Mouse (Mus musculus) intestine, embryonic 16.5 days (tissue): ENCODE results near the gene Hnrnpc. TPM values are rescaled to one million over a fixed set of nuclear protein-coding genes. Genes with fewer than 3 reads are reported as not detected.
A peak's percentile ranks its signal among the peaks of the same experiment; 100 is the strongest.
"Not testable (repeated sequence)": the region's sequence is repeated elsewhere in the genome, so short reads cannot be mapped to it uniquely, and the experiment has no call there.

Experiments
- ATAC-seq: fragments of 200-750 bp; cut with Nextera tagmentation; 2 replicates; pipeline ENCODE4 v1.8.0; 2017; ENCODE audit warnings: moderate TSS enrichment, moderate library complexity
- H3K27ac ChIP-seq: fragments of 300-500 bp; sonication (generic); 2 replicates; pipeline ENCODE4 v1.5.1; 2014; ENCODE audit warnings: mild to moderate bottlenecking, low read length
- H3K27me3 ChIP-seq: fragments of 300-500 bp; sonication (generic); replicated peaks from 2 replicates; pipeline ENCODE4 v1.6.1; 2014; ENCODE audit warnings: low read length, control low read depth, mixed read lengths; ENCODE audit not compliant: control insufficient read depth, insufficient read depth
- H3K36me3 ChIP-seq: fragments of 300-500 bp; sonication (generic); 2 replicates; pipeline ENCODE4 v1.6.1; 2014; ENCODE audit warnings: low read length, control low read depth; ENCODE audit not compliant: control insufficient read depth, insufficient read depth
- H3K4me1 ChIP-seq: fragments of 300-500 bp; sonication (generic); 2 replicates; pipeline ENCODE4 v1.6.1; 2014; ENCODE audit warnings: low read length, control low read depth, mixed read lengths; ENCODE audit not compliant: control insufficient read depth, insufficient read depth
- H3K4me2 ChIP-seq: fragments of 300-500 bp; sonication (generic); 2 replicates; pipeline ENCODE4 v1.6.1; 2014; ENCODE audit warnings: low read depth, low read length, control low read depth
- H3K4me3 ChIP-seq: fragments of 300-500 bp; sonication (generic); 2 replicates; pipeline ENCODE4 v1.5.1; 2014; ENCODE audit warnings: mild to moderate bottlenecking, low read length
- H3K9ac ChIP-seq: fragments of 300-500 bp; sonication (generic); 2 replicates; pipeline ENCODE4 v1.6.1; 2014; ENCODE audit warnings: low read depth, low read length
- H3K9me3 ChIP-seq: fragments of 300-500 bp; sonication (generic); 2 replicates; pipeline ENCODE4 v1.6.1; 2016; ENCODE audit warnings: low read length, control low read depth; ENCODE audit not compliant: control insufficient read depth
- WGBS: fragments of 180-500 bp; shearing (Covaris S2); extraction: QIAGEN DNeasy Blood & Tissue Kit; methylation state at CpG from one replicate; pipeline ENCODE4 v1.1.7; 2014; 5-methylcytosine and 5-hydroxymethylcytosine counted together
- polyA plus RNA-seq: library from polyadenylated mRNA; unstranded; fragments of >200 nt; fragmentation: Nextera tagmentation; extraction: Ambion mirVana; gene quantifications from 2 replicates; pipeline ENCODE4 v1.2.1, GENCODE M21; 2015

Hnrnpc gene
- polyA plus RNA-seq, 1 experiment from 2014 or later, result 515 TPM

GRCm38 (mm10) chr14:52106741-52107140 lies 2.9 kb upstream of the Hnrnpc start:
- Histone ChIP-seq H3K9me3 (no peaks in the 10 kb centered on the region), H3K27me3 (no peaks in the 10 kb centered on the region), H3K27ac (peak overlapping the region; percentile 72), H3K4me1 (peaks cover 8% of the 10 kb centered on the region), H3K36me3 (no peaks in the 10 kb centered on the region), H3K4me2 (0 out of 2 replicates have a peak overlapping the region, but pooled peaks have one; percentile 27), H3K9ac (0 out of 2 replicates have a peak overlapping the region, but pooled peaks have one; percentile 1), H3K4me3 (no peak overlapping the region)
- whole genome bisulfite sequencing, result 9% methylated on average over 10 of the region's 10 CpGs
- ATAC-seq, result no peak

- H3K27me3 ChIP-seq, result no peaks in the 10 kb centered on the region
- H3K9ac ChIP-seq, result no peak overlapping the region
- no peak overlapping the region for H3K4me2 ChIP-seq
- peaks cover 16% of the 10 kb centered on the region for H3K4me1 ChIP-seq
- 0 out of 2 replicates have a peak overlapping the region, but pooled peaks have one; percentile 8 for H3K27ac ChIP-seq
- no peaks in the 10 kb centered on the region for H3K36me3 ChIP-seq
- ATAC-seq, result no peak
- H3K9me3 ChIP-seq, result no peaks in the 10 kb centered on the region
- no peak overlapping the region for H3K4me3 ChIP-seq
- WGBS, result 51% methylated on average over 2 of the region's 2 CpGs
Measured at GRCm38 (mm10) chr14:52105308-52105707, 1.5 kb upstream of the Hnrnpc start.

- no peaks in the 10 kb centered on the region for H3K9me3 ChIP-seq
- H3K27me3 ChIP-seq, result no peaks in the 10 kb centered on the region
- H3K9ac ChIP-seq, result peak overlapping the region; percentile 71
- H3K4me3 ChIP-seq, result peak overlapping the region; percentile 46
- peaks cover 18% of the 10 kb centered on the region for H3K4me1 ChIP-seq
- no peaks in the 10 kb centered on the region for H3K36me3 ChIP-seq
- H3K4me2 ChIP-seq, result peak overlapping the region; percentile 68
- WGBS, result 33% methylated on average over 7 of the region's 7 CpGs
- peak; percentile 36; the same call in 1 of the 2 replicates for ATAC-seq
- H3K27ac ChIP-seq, result peak overlapping the region; percentile 98
Measured at GRCm38 (mm10) chr14:52104677-52105285, 953 bp upstream of the Hnrnpc start.

- Histone ChIP-seq H3K4me2 (no peak overlapping the region), H3K27ac (peak overlapping the region; percentile 93), H3K9ac (peak overlapping the region; percentile 98), H3K36me3 (no peaks in the 10 kb centered on the region), H3K4me3 (peak overlapping the region; percentile 86), H3K27me3 (no peaks in the 10 kb centered on the region), H3K9me3 (no peaks in the 10 kb centered on the region), H3K4me1 (peaks cover 18% of the 10 kb centered on the region)
- WGBS, result under 1% methylated on average over 28 of the region's 30 CpGs
- ATAC-seq, result peak; percentile 14
Measured at GRCm38 (mm10) chr14:52103474-52103855, 363 bp downstream of the Hnrnpc start.

GRCm38 (mm10) chr14:52101285-52102157 lies 2.3 kb downstream of the Hnrnpc start:
- Histone ChIP-seq H3K27me3 (no peaks in the 10 kb centered on the region), H3K4me3 (peak overlapping the region; percentile 86), H3K9me3 (no peaks in the 10 kb centered on the region), H3K4me2 (peak overlapping the region; percentile 53), H3K4me1 (peaks cover 18% of the 10 kb centered on the region), H3K27ac (no peak overlapping the region), H3K36me3 (no peaks in the 10 kb centered on the region), H3K9ac (no peak overlapping the region)
- no peak for ATAC-seq
- 53% methylated on average over 1 of the region's 1 CpGs for WGBS

GRCm38 (mm10) chr14:52100170-52100960 lies 3.5 kb downstream of the Hnrnpc start:
- no peak overlapping the region for H3K27ac ChIP-seq
- H3K4me2 ChIP-seq, result peak overlapping the region; percentile 30; the same call in 1 of the 2 replicates
- ATAC-seq, result no peak
- no peaks in the 10 kb centered on the region for H3K27me3 ChIP-seq
- H3K9ac ChIP-seq, result no peak overlapping the region; the same call in 1 of the 2 replicates
- no peak overlapping the region for H3K4me3 ChIP-seq
- no peaks in the 10 kb centered on the region for H3K36me3 ChIP-seq
- WGBS, result 61% methylated on average over 5 of the region's 5 CpGs
- H3K9me3 ChIP-seq, result no peaks in the 10 kb centered on the region
- peaks cover 15% of the 10 kb centered on the region for H3K4me1 ChIP-seq

GRCm38 (mm10) chr14:52099563-52099962 lies 4.3 kb downstream of the Hnrnpc start:
- 68% methylated on average over 2 of the region's 2 CpGs for WGBS

GRCm38 (mm10) chr14:52098387-52098786 lies 5.4 kb downstream of the Hnrnpc start:
- H3K27ac ChIP-seq, H3K4me2 ChIP-seq, ATAC-seq, H3K36me3 ChIP-seq, H3K4me3 ChIP-seq, H3K9me3 ChIP-seq, H3K27me3 ChIP-seq, H3K9ac ChIP-seq: not testable (repeated sequence)
- WGBS, result 81% methylated on average over 3 of the region's 3 CpGs
- peaks cover 15% of the 10 kb centered on the region for H3K4me1 ChIP-seq

More at GRCm38 (mm10) chr14:52099563-52099962, 4.3 kb downstream of the Hnrnpc start:
- Histone ChIP-seq H3K9ac (no peak overlapping the region), H3K4me1 (peaks cover 15% of the 10 kb centered on the region), H3K9me3 (no peaks in the 10 kb centered on the region), H3K4me3 (no peak overlapping the region), H3K27ac (no peak overlapping the region), H3K27me3 (no peaks in the 10 kb centered on the region), H3K36me3 (no peaks in the 10 kb centered on the region), H3K4me2 (peak overlapping the region; percentile 16; the same call in 1 of the 2 replicates)
- no peak for ATAC-seq

GRCm38 (mm10) chr14:52097191-52097590 lies 6.6 kb downstream of the Hnrnpc start:
- H3K4me3 ChIP-seq, H3K4me2 ChIP-seq, H3K9me3 ChIP-seq, H3K27me3 ChIP-seq, ATAC-seq, H3K36me3 ChIP-seq, H3K9ac ChIP-seq, H3K27ac ChIP-seq: not testable (repeated sequence)
- H3K4me1 ChIP-seq, result peaks cover 15% of the 10 kb centered on the region
- 93% methylated on average over 3 of the region's 3 CpGs for WGBS
